Mouse (Mus musculus) bone marrow macrophage, adult 2 months (primary cell): ENCODE results near the gene Avl9. TPM values are rescaled to one million over a fixed set of nuclear protein-coding genes. Genes with fewer than 3 reads are reported as not detected.

Source experiments
- H3K27ac ChIP-seq: 2 replicates; pipeline ENCODE4 v1.5.1; 2012; ENCODE audit warnings: low read depth, low read length; ENCODE audit not compliant: insufficient read depth
- H3K4me1 ChIP-seq: 2 replicates; pipeline ENCODE4 v1.6.1; 2012; ENCODE audit warnings: low read length; ENCODE audit not compliant: control insufficient read depth, insufficient read depth
- H3K4me3 ChIP-seq: 2 replicates; pipeline ENCODE4 v1.5.1; 2012; ENCODE audit warnings: mild to moderate bottlenecking, low read length, moderate library complexity; ENCODE audit not compliant: insufficient read depth
- CTCF ChIP-seq: IDR thresholded peaks from 2 replicates; pipeline ENCODE4 v1.5.1; 2012; ENCODE audit warnings: low read depth, mild to moderate bottlenecking, low read length, moderate library complexity
- POLR2A ChIP-seq: IDR thresholded peaks from 2 replicates; pipeline ENCODE4 v1.6.1; 2012; ENCODE audit warnings: mild to moderate bottlenecking, low read depth, low read length, borderline replicate concordance
- polyA plus RNA-seq: library from polyadenylated mRNA; stranded (reverse); fragments of >200 nt; gene quantifications from 2 replicates; pipeline ENCODE4 v1.2.4, GENCODE M21; 2012; ENCODE audit not compliant: missing spikeins, insufficient read depth, insufficient read length

The Avl9 gene
- 18.9 and 19.2 TPM in 2 replicates for polyA plus RNA-seq

DNA sequence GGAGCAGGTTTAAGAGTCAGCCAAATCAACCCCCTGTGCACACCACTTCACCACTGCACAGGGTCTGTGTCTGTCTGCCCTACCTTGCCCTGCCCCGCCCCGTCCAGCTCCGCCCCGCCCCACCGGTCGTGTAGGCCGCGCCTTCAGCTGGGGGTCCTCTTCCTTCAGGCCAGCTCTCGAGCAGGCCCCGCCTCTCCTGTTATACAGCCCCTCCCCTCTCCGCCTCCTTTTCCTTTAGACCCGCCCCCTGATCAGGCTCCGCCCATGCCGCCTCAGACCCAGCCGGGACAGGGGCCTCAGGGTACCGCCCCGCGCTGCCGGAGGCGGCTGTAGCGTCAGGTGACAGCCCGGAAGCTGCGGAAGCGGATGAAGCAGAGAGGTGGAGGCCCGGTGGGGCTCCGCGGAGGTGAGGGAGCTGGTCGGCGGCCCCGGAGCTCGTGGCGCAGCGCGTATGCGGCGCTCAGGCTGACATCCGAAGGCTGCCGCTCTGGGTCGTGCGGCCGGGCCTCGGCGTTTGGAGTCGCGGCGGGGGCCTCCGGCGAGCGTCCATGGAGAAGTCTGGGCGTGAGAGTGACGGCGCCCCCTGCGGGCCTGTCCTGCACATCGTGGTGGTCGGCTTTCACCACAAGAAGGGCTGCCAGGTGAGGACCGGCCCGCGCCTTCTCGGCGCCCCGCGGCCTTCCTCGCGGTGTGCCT is at the start of gene Avl9:
Gene Avl9 (plus strand): TSS at position 326 of the 696 bp plus-strand sequence.
- H3K4me1 ChIP-seq = peaks cover 2% of the 10 kb centered on the region; the same call in 1 of the 2 replicates

DNA sequence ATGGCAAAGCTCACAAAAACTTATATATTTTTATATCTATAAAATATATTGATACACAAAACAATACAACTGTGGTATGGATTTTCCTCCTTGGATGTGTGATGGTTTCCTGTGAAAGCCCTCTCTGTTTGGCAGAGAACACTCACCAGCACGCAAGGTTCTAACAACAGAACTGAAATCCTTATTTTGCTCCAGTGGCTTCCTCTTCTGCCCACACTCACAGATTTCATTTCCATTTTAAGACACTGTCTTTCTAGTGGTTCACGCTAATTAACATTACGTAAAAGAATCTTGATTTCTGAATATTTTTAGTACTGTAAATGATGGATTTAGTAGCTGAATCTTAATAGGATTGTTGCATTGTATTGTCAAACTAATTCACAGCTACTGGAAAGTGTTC is 26.5 kb upstream of the Avl9 start:
- Histone ChIP-seq H3K27ac (no peak overlapping the region), H3K4me1 (no peaks in the 10 kb centered on the region; the same call in 1 of the 2 replicates), H3K4me3 (no peak overlapping the region)
- no peak for TF ChIP-seq POLR2A
- no peak for TF ChIP-seq CTCF

More for the DNA sequence above, at the start of gene Avl9:
- H3K4me3 ChIP-seq = peak within 1 kb of the TSS; percentile 97
- TF ChIP-seq CTCF (peak; percentile 57), POLR2A (no peak)
- H3K27ac ChIP-seq = peak within 1 kb of the TSS; percentile 80

GRCm38 (mm10) chr6:56691205-56691604 is 23.5 kb upstream of the Avl9 start:
- H3K4me1 ChIP-seq = no peaks in the 10 kb centered on the region; the same call in 1 of the 2 replicates
- TF ChIP-seq CTCF (peak; percentile 70), POLR2A (no peak)
- H3K27ac ChIP-seq = no peak overlapping the region
- H3K4me3 ChIP-seq = no peak overlapping the region

DNA sequence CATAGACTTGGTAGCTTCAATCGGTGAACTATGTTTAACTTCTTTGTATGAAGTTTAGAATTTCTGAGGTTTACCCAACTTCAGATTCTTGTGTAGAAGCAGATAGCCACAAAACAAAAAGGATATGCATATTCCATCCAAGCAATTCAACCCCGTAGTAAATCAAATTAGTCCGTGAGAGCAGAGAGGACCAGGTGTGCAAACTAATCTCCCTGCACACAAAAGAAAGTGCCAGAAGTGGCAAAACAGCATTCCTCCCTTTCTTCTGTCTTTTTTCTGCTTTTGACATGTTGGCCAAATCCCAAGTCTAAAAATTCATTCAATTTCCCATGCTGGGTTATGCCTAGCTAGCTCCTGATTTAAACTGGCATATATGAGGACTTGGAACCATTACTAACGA is 22.3 kb upstream of the Avl9 start:
- TF ChIP-seq CTCF = no peak
- no peak for TF ChIP-seq POLR2A
- Histone ChIP-seq H3K4me3 (no peak overlapping the region), H3K4me1 (no peaks in the 10 kb centered on the region), H3K27ac (no peak overlapping the region)

DNA sequence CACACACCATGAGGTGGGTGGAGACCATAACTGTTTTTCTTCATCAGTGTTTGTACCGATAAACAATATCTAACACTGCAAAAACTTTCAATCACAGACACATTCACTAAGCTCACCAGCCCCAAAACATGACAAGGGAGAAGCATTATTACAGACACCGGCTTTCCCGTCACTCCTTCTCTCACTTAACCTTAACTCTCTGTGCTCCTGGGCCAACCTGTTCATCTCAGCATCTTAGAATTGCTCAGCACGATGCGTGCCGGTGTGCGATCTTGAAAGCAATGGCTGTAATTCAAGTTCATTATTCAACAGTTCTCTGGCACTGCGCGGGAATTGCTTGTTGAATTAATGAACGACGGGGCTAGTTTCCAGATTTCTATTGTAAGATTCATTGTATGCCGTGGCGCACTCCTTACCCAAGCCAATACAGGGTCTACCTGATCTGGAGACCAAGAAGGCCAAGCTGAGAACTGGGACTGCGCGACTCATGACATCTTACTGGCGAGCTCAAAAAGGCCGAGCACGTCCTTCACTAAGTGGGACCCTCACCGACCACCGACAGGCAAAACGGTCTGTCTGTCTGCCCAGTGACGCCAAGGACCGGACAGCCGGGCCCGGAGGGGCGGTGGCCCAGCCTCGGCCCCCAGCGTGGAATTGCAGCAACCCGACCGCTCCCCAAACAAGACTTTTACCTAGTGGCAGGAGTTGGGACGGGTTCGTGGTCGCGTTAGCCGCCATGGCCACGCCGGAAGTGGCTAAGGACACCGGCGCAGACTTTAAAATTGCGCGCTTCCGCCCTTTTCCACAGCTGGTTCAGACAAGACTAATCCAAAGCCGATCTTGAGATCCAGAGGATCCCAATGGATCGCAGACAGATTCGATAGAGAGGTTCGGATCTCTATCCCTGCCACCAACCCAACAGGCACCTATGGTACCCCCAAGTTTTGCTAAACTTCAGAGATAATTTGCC is 10.5 kb upstream of the Avl9 start, which contains the start of gene Lsm5:
Gene Lsm5 (minus strand): TSS at position 780 of the 970 bp plus-strand sequence.
- Histone ChIP-seq H3K4me1 (no peaks in the 10 kb centered on the region), H3K4me3 (peak within 1 kb of the TSS; percentile 92), H3K27ac (no peak within 1 kb of the TSS)
- TF ChIP-seq CTCF = no peak
- TF ChIP-seq POLR2A = no peak

DNA sequence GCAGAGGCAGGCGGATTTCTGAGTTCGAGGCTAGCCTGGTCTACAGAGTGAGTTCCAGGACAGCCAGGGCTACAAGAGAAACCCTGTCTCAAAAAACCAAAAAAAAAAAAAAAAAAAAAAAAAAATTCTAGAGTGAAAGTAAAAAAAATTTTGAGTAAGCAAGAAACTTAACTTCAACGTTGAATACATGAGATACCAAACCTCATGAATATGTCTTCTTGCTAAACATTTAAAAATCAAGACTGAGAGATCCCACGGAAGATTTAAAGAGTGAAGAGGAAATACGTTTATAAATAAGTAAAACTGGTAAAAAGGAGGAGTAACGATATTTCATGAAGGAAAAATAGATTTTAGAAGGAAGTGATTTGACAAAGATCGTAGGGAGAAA is 519 bp upstream of the Avl9 start:
- peaks cover 2% of the 10 kb centered on the region; the same call in 1 of the 2 replicates for H3K4me1 ChIP-seq
- TF ChIP-seq POLR2A = no peak
- TF ChIP-seq CTCF = no peak
- peak overlapping the region; percentile 54 for H3K4me3 ChIP-seq
- H3K27ac ChIP-seq = no peak overlapping the region

DNA sequence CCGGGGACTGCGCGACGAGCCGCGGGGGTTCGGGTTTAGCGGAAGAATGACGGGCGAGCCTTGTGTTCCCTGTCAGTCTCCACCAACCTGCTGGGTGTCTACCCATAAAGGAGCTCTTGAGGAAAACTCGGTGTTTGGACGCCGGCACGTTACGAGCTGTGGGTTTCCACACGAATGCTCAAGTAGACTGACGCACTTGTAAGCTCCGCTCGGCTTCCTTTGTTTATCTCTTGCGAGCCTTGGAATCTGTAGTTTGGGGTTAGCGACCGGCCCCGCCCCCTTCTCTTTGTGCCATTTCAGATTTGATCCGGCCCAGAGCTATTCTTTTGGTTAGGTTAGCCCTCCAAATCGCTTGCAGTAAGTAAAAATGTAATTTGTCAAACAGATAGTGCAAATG is 569 bp downstream of the Avl9 start:
- Histone ChIP-seq H3K27ac (peak overlapping the region; percentile 80), H3K4me1 (peaks cover 2% of the 10 kb centered on the region; the same call in 1 of the 2 replicates), H3K4me3 (peak overlapping the region; percentile 97)
- TF ChIP-seq CTCF = no peak
- no peak for TF ChIP-seq POLR2A

DNA sequence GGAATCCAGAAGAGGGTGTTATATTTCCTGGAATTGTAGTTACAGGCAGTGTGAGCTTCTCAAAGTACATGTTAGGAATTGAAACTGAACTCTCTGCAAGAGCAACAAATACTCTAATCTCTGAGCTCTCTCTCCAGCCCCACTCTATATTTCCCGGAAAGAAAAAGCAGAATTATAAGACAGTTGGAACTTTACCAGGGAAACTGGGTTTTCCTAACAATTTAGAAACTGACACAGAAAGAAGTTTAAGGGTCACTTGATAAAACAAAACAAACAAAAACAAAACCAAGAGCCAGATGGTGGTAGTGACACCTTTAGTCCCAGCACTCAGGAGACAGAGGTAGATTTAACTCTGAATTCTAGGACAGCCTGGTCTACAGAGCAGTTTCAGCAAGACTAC is 4.4 kb downstream of the Avl9 start:
- peaks cover 7% of the 10 kb centered on the region for H3K4me1 ChIP-seq
- H3K27ac ChIP-seq = no peak overlapping the region
- no peak overlapping the region for H3K4me3 ChIP-seq
- TF ChIP-seq POLR2A = no peak
- no peak for TF ChIP-seq CTCF

DNA sequence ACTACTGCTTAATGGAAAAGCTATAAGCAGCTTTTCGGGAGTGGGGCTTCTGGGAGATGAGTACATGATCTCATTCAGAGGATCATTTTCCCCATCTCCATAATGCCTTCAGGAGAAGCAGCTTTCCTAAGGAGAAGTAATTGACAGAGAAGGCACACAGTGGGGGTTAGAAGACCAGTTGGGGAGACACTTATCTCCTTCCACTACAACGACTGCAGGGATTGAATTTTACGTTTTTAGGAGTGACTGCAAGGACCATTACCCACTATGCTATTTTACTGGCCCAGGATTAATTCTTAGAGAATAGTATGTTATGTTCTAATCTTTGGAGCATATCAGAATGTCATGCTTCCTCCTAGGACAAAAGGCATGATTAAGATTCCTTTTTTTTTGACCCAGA is 6.2 kb downstream of the Avl9 start:
- Histone ChIP-seq H3K4me1 (peaks cover 10% of the 10 kb centered on the region), H3K4me3 (no peak overlapping the region), H3K27ac (no peak overlapping the region)
- TF ChIP-seq POLR2A (no peak), CTCF (no peak)

- TF ChIP-seq POLR2A = no peak
- TF ChIP-seq CTCF = no peak
- Histone ChIP-seq H3K27ac (no peak overlapping the region), H3K4me3 (no peak overlapping the region), H3K4me1 (peaks cover 6% of the 10 kb centered on the region)
Observed at GRCm38 (mm10) chr6:56732545-56732944, 17.8 kb downstream of the Avl9 start.
